ENCODE assay signal across 16 mouse cellular contexts in genomic region chr2:77973296-77973695, GRCm38 (mm10).
DNase-seq lines count a peak whose midpoint lies in the region.
"Had no signal": no experiment of that assay in that cellular context is flagged by ENCODE, and none has a peak within 500 bp of the region (broad histone marks: within the 10 kb centered on the region; RNA-seq: fewer than 3 reads in every experiment).

No protein-coding gene starts in this region.

- DNase-seq in 3T3-L1 (ENCODE audit: low read depth, low spot score) (peak; percentile 69), adipocyte (ENCODE audit: low spot score) (peak; percentile 76)
- DNase-seq in retina, postnatal 1 day: no peak
- no peak for DNase-seq in left cerebral cortex, adult 9 months (ENCODE audit: low spot score in 2 of 2)
- DNase-seq: adrenal gland, adult 2 months; adrenal gland, adult 8-10 months; adrenal gland, postnatal 10 days; adrenal gland, postnatal 14 days; adrenal gland, postnatal 25 days; adrenal gland, postnatal 36 days; B cell, adult 2 months; cerebellum, adult 11 months; cerebellum, adult 11-12 months; cerebellum, adult 18-20 months; cerebellum, adult 2 months; cerebellum, adult 8-10 months had no signal

Comparison
In these comparisons a context has a peak if more than half of its experiments do, and no peak if none do; other contexts are left out.
1. DNase-seq: peak in 3T3-L1 (single experiment) and adipocyte (single experiment); none in retina, postnatal 1 day (single experiment) and left cerebral cortex, adult 9 months (0 of 2).